In the genomic region with DNA sequence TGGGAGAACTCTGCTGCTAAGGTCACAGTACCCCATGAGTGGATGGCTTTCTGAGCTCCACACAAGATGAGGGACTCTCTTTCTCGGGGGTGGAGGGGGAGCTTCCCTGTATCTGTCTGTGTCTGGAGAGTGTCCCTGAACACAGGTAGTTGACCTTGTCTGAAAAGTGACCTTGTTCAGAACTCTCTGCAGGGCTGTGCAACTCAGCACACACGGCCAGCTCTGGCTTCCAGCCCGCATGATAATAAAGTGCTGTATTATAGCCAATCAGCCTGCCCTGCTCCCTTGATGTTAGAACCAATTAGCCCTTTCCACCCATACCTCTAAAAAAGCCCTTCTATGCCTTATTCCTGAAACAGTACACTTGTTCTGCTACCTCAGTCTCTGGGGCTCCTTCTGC, we compare ENCODE assay signal across 10 mouse cellular contexts.
DNase-seq lines count a peak whose midpoint lies in the region; ATAC-seq lines count a peak whose summit lies in the region.
"Had no signal": no experiment of that assay in that cellular context is flagged by ENCODE, and none has a peak within 500 bp of the region (broad histone marks: within the 10 kb centered on the region; RNA-seq: fewer than 3 reads in every experiment).

No protein-coding gene starts in this region.

- WGBS in heart, embryonic 10.5 days = 32% methylated on average over 3 of the region's 3 CpGs
- WGBS in heart, embryonic 11.5 days (ENCODE audit: insufficient replicate concordance) = 47% methylated on average over 3 of the region's 3 CpGs
- 42% methylated on average over 3 of the region's 3 CpGs for WGBS in liver, embryonic 16.5 days (ENCODE audit: insufficient replicate concordance)
- 69% methylated on average over 3 of the region's 3 CpGs for WGBS in liver, embryonic 11.5 days
- 26% methylated on average over 3 of the region's 3 CpGs for WGBS in heart, embryonic 14.5 days

- no peak for DNase-seq in heart, embryonic 10.5 days (ENCODE audit: low spot score)
- DNase-seq in liver, embryonic 11.5 days (ENCODE audit: low spot score) = no peak
- DNase-seq in adrenal gland, postnatal 14 days = peak; percentile 62
- DNase-seq in left cerebral cortex, adult 18-20 months (ENCODE audit: low spot score in 2 of 2) = no peak
- DNase-seq in gastrocnemius, adult 8-10 months (ENCODE audit: low spot score in 2 of 2) = no peak
- DNase-seq: lung, adult 18-20 months had no signal

- no peak for ATAC-seq in heart, embryonic 11.5 days (replicated peaks; ENCODE audit: insufficient number of reproducible peaks, low FRiP score, low TSS enrichment)
- peak; percentile 51; the same call in 1 of the 2 replicates for ATAC-seq in liver, embryonic 16.5 days (ENCODE audit: low read depth)
- no peak for ATAC-seq in liver, embryonic 11.5 days (replicated peaks; ENCODE audit: low FRiP score)
- peak; percentile 61 for ATAC-seq in heart, embryonic 14.5 days (ENCODE audit: insufficient number of reproducible peaks, insufficient read depth, low FRiP score, low read depth)

- H3K9me3 ChIP-seq in heart, embryonic 10.5 days = no peaks in the 10 kb centered on the region
- H3K9me3 ChIP-seq in heart, embryonic 11.5 days (replicated peaks; ENCODE audit: control insufficient read depth, low read length) = no peaks in the 10 kb centered on the region
- no peaks in the 10 kb centered on the region for H3K9me3 ChIP-seq in liver, embryonic 16.5 days (replicated peaks; ENCODE audit: control insufficient read depth, low read length)
- H3K9me3 ChIP-seq in liver, embryonic 11.5 days (ENCODE audit: control insufficient read depth, low read length) = no peaks in the 10 kb centered on the region
- no peaks in the 10 kb centered on the region for H3K9me3 ChIP-seq in heart, embryonic 14.5 days (ENCODE audit: control insufficient read depth, low read length)
- H3K9me3 ChIP-seq: G1E had no signal

- peak overlapping the region; percentile 33 for H3K27ac ChIP-seq in heart, embryonic 10.5 days
- no peak overlapping the region for H3K27ac ChIP-seq in heart, embryonic 11.5 days (ENCODE audit: low read depth, low read length)
- H3K27ac ChIP-seq in liver, embryonic 16.5 days (ENCODE audit: low read length) = no peak overlapping the region
- no peak overlapping the region for H3K27ac ChIP-seq in liver, embryonic 11.5 days (ENCODE audit: low read depth, low read length)
- peak overlapping the region; percentile 76 to 77 for H3K27ac ChIP-seq in heart, embryonic 14.5 days (replicated peaks in 1 of 2; ENCODE audit: control insufficient read depth in 1 of 2, insufficient read depth in 1 of 2, low read depth in 2 of 2, low read length in 2 of 2)

- no peaks in the 10 kb centered on the region for H3K36me3 ChIP-seq in heart, embryonic 10.5 days
- no peaks in the 10 kb centered on the region for H3K36me3 ChIP-seq in heart, embryonic 11.5 days (ENCODE audit: control insufficient read depth, insufficient read depth, low read length)
- no peaks in the 10 kb centered on the region for H3K36me3 ChIP-seq in liver, embryonic 16.5 days (ENCODE audit: control insufficient read depth, insufficient read depth)
- H3K36me3 ChIP-seq in liver, embryonic 11.5 days (ENCODE audit: control insufficient read depth, insufficient read depth, low read length) = no peaks in the 10 kb centered on the region
- H3K36me3 ChIP-seq in heart, embryonic 14.5 days (ENCODE audit: control insufficient read depth, insufficient read depth, low read length) = no peaks in the 10 kb centered on the region
- H3K36me3 ChIP-seq: G1E had no signal

- no peaks in the 10 kb centered on the region for H3K27me3 ChIP-seq in heart, embryonic 10.5 days (ENCODE audit: insufficient read depth, poor library complexity, severe bottlenecking)
- H3K27me3 ChIP-seq in heart, embryonic 11.5 days (ENCODE audit: control insufficient read depth, insufficient read depth, low read length) = no peaks in the 10 kb centered on the region
- H3K27me3 ChIP-seq in liver, embryonic 16.5 days (ENCODE audit: control insufficient read depth, insufficient read depth, low read depth, low read length) = no peaks in the 10 kb centered on the region
- H3K27me3 ChIP-seq in liver, embryonic 11.5 days (replicated peaks; ENCODE audit: control insufficient read depth, insufficient read depth, low read length) = no peaks in the 10 kb centered on the region
- no peaks in the 10 kb centered on the region for H3K27me3 ChIP-seq in heart, embryonic 14.5 days (ENCODE audit: control insufficient read depth, insufficient read depth, low read length)

- no peak overlapping the region for H3K9ac ChIP-seq in heart, embryonic 11.5 days (ENCODE audit: low read depth, low read length)
- H3K9ac ChIP-seq in liver, embryonic 16.5 days (ENCODE audit: low read depth, low read length) = no peak overlapping the region
- H3K9ac ChIP-seq in liver, embryonic 11.5 days (ENCODE audit: low read depth, low read length) = no peak overlapping the region
- peak overlapping the region; percentile 30; the same call in 1 of the 2 replicates for H3K9ac ChIP-seq in heart, embryonic 14.5 days (ENCODE audit: low read length)

- H3K4me1 ChIP-seq in heart, embryonic 10.5 days = peaks cover 15% of the 10 kb centered on the region
- peaks cover 8% of the 10 kb centered on the region for H3K4me1 ChIP-seq in heart, embryonic 11.5 days (ENCODE audit: control insufficient read depth, insufficient read depth, low read length)
- no peaks in the 10 kb centered on the region for H3K4me1 ChIP-seq in liver, embryonic 16.5 days (ENCODE audit: control insufficient read depth, low read depth, low read length)
- no peaks in the 10 kb centered on the region for H3K4me1 ChIP-seq in liver, embryonic 11.5 days (replicated peaks; ENCODE audit: control insufficient read depth, insufficient read depth, low read length)
- H3K4me1 ChIP-seq in heart, embryonic 14.5 days (ENCODE audit: control insufficient read depth in 2 of 2, insufficient read depth in 2 of 2, low read length in 2 of 2) = peaks cover 13 to 22% of the 10 kb centered on the region in 2 experiments

- no peak overlapping the region for H3K4me3 ChIP-seq in heart, embryonic 10.5 days
- no peak overlapping the region for H3K4me3 ChIP-seq in heart, embryonic 11.5 days (ENCODE audit: low read depth, low read length)
- H3K4me3 ChIP-seq in liver, embryonic 16.5 days (ENCODE audit: low read depth, low read length) = no peak overlapping the region
- H3K4me3 ChIP-seq in liver, embryonic 11.5 days (ENCODE audit: low read depth, low read length) = no peak overlapping the region
- H3K4me3 ChIP-seq in heart, embryonic 14.5 days (ENCODE audit: control insufficient read depth in 1 of 2, insufficient read depth in 1 of 2, low read depth in 1 of 2, low read length in 2 of 2) = no peak overlapping the region

- no peak overlapping the region; the same call in 1 of the 2 replicates for H3K4me2 ChIP-seq in heart, embryonic 11.5 days
- no peak overlapping the region for H3K4me2 ChIP-seq in liver, embryonic 16.5 days (ENCODE audit: low read depth, low read length)
- H3K4me2 ChIP-seq in liver, embryonic 11.5 days = no peak overlapping the region
- H3K4me2 ChIP-seq in heart, embryonic 14.5 days (ENCODE audit: low read length) = no peak overlapping the region; the same call in 1 of the 2 replicates

Comparison
In these comparisons a context has a peak if more than half of its experiments do, and no peak if none do; other contexts are left out.
1. H3K27ac ChIP-seq: peak in heart, embryonic 10.5 days (single experiment) and heart, embryonic 14.5 days (2 of 2); none in heart, embryonic 11.5 days (single experiment), liver, embryonic 16.5 days (single experiment) and liver, embryonic 11.5 days (single experiment).
2. ATAC-seq: peak in liver, embryonic 16.5 days (single experiment) and heart, embryonic 14.5 days (single experiment); none in heart, embryonic 11.5 days (single experiment) and liver, embryonic 11.5 days (single experiment).